Mouse (Mus musculus): ENCODE results near the gene Nf2. TPM values are rescaled to one million over a fixed set of nuclear protein-coding genes. Genes with fewer than 3 reads are reported as not detected.

Gene Nf2
- total RNA-seq, 2 experiments from 2014 or later = 91.2 to 102 TPM

- DNase-seq (ENCODE audit: low spot score in 2 of 2) = no peak
- Histone ChIP-seq H3K4me3 (no peak overlapping the region), H3K27ac (peak overlapping the region; percentile 78)
- TF ChIP-seq CTCF (conservative IDR thresholded peaks at IDR 0.05) = no peak
Measured at GRCm38 (mm10) chr11:4768399-4768798, 80.9 kb downstream of the Nf2 start.

GRCm38 (mm10) chr11:4764476-4764875 lies 84.9 kb downstream of the Nf2 start:
- no peak overlapping the region for H3K4me3 ChIP-seq
- H3K27ac ChIP-seq = no peak overlapping the region
- no peak; the same call in 1 of the 2 replicates for TF ChIP-seq CTCF (conservative IDR thresholded peaks at IDR 0.05)
- no peak for DNase-seq (ENCODE audit: low spot score in 2 of 2)

GRCm38 (mm10) chr11:4763631-4764030 lies 85.7 kb downstream of the Nf2 start:
- no peak overlapping the region for H3K4me3 ChIP-seq
- TF ChIP-seq CTCF (conservative IDR thresholded peaks at IDR 0.05) = no peak
- DNase-seq (ENCODE audit: low spot score in 2 of 2) = no peak
- 0 out of 2 replicates have a peak overlapping the region, but pooled peaks have one; percentile 10 for H3K27ac ChIP-seq

GRCm38 (mm10) chr11:4762511-4762910 lies 86.8 kb downstream of the Nf2 start:
- no peak for DNase-seq (ENCODE audit: low spot score in 2 of 2)
- H3K27ac ChIP-seq = no peak overlapping the region
- no peak for TF ChIP-seq CTCF (conservative IDR thresholded peaks at IDR 0.05)
- no peak overlapping the region for H3K4me3 ChIP-seq

- DNase-seq (ENCODE audit: low spot score in 2 of 2) = no peak
Measured at GRCm38 (mm10) chr11:4761991-4762390, 87.3 kb downstream of the Nf2 start.

DNA sequence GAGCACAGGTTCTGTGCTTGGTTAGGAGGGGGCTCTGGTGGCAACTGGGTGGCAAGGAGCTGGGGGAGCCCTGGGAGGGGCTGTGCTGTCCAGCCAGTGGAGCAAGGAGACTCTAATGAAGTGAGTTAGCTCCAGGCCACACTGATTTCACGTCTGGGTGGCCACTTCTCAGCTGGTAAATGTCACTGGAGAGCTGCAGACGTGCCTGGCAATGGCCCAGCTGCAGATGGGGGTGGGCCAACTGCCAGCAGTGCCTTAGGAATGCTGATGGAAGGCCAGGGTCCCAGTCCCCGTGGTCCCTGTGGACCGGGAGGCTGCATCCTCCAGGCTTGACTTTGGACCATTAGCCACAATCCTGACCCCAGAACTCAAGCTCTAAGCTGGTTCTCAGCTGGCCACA lies 88.9 kb downstream of the Nf2 start:
- Histone ChIP-seq H3K27ac (no peak overlapping the region), H3K4me3 (no peak overlapping the region)
- no peak for DNase-seq (ENCODE audit: low spot score in 2 of 2)
- no peak for TF ChIP-seq CTCF (conservative IDR thresholded peaks at IDR 0.05)

More at GRCm38 (mm10) chr11:4761991-4762390, 87.3 kb downstream of the Nf2 start:
- no peak overlapping the region; the same call in 1 of the 2 replicates for H3K27ac ChIP-seq
- H3K4me3 ChIP-seq = no peak overlapping the region
- no peak for TF ChIP-seq CTCF (conservative IDR thresholded peaks at IDR 0.05)

DNA sequence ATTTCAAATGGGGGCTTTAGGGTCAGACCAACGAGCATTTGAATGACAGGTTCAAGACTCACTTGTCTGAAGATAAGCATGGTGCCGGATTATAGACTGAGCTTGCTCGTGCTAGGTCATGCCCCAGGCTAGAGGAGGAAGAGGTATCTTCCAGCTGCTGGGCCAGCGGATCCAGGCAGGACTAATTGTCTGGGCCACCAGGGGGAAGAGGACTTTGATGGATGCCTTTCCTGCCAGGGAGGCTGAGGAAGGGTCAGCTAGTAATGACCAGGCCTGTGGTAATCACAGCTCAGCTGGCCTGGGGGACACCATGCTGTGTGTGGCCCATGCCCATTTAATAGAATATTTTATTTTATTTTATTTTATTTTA lies 91.6 kb downstream of the Nf2 start:
- Histone ChIP-seq H3K4me3 (no peak overlapping the region), H3K27ac (no peak overlapping the region)
- no peak for DNase-seq (ENCODE audit: low spot score in 2 of 2)
- TF ChIP-seq CTCF (conservative IDR thresholded peaks at IDR 0.05) = no peak

DNA sequence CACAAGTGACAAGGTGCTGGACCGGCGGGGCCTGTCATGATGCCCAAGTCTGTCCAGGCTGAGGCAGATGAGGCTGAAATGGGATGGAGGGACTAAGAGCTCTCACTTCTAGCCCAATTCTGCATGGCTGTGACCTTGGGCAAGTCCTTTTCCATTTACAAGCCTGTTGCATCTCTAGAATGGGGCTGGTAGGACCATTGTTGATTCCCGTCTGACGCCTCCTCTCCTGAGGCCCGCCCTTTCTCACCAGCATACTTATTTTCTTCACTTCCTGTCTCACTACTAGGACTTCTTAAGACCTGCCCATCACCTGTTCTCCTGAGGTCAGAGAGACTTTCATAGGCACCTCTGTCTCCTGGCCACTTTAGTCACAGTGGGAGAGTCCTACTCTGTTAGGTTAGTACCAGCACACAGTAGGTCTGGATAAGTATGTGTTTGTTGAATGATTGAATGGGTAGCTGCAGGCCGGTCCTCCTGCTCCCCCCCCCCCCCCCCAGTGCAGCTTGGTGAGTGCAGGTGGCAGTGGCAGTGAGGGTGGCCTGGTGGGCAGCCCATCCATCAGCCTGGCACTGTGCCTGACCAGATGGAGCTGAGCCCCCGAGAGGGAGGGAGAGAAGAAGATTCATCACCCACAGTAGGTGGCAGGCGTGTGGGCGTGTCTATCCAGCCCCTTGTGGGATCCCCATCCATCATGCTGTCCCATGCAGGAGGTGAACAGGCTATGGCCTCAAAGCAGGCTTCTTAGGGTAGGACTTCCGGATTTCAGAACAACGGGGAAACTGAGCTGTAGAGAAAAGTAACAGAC lies 92.2 kb downstream of the Nf2 start:
- H3K4me3 ChIP-seq = no peak overlapping the region
- TF ChIP-seq CTCF (conservative IDR thresholded peaks at IDR 0.05) = no peak
- DNase-seq (ENCODE audit: low spot score in 2 of 2) = no peak
- no peak overlapping the region for H3K27ac ChIP-seq

DNA sequence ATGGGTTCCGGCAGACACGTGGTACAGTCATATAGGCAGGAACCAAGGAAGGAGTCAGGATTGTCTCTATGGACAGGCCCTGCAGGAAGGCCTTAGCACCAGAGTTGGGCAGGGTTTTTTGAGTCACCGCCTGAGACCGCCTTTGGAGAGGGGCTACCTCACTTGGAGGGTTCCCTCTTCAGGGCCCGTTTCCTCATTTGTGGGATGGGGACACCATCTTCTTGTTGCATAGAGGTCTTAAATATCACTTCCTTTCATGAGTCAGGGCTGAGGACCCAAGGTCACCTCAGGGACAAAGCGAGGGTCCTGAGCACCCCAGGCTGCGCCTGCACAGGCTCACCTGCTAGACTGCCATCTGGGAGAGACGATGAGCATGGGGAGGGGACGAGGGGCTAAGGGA lies 92.9 kb downstream of the Nf2 start:
- TF ChIP-seq CTCF (conservative IDR thresholded peaks at IDR 0.05) = no peak
- Histone ChIP-seq H3K27ac (no peak overlapping the region), H3K4me3 (no peak overlapping the region)

DNA sequence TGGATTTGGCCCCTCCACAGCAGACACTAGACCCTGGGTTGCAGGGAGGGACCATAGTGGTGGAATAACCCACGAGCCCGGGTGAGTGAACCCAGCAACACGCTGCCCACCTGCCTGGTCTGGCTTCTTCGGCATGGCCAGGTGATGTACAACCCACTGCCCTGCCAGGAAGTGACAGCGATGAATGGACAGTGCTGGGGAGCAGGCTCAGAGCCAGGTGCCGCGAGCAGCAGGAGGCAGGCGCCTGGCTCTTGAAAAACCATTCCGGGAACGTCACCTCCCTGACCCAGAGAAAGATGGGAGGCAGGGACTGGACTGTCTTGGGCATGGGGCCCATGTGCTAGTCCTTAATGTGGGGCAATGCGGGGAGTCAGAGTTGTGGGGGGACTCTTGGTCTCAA lies 94.5 kb downstream of the Nf2 start:
- Histone ChIP-seq H3K4me3 (no peak overlapping the region), H3K27ac (no peak overlapping the region)
- DNase-seq (ENCODE audit: low spot score in 2 of 2) = no peak
- no peak for TF ChIP-seq CTCF (conservative IDR thresholded peaks at IDR 0.05)

More for the DNA sequence above, 92.9 kb downstream of the Nf2 start:
- no peak for DNase-seq (ENCODE audit: low spot score in 2 of 2)

- Histone ChIP-seq H3K27ac (no peak overlapping the region), H3K4me3 (no peak overlapping the region)
- peak; percentile 62 for TF ChIP-seq CTCF (conservative IDR thresholded peaks at IDR 0.05)
- no peak for DNase-seq (ENCODE audit: low spot score in 2 of 2)
Measured at GRCm38 (mm10) chr11:4754036-4754435, 95.3 kb downstream of the Nf2 start.

DNA sequence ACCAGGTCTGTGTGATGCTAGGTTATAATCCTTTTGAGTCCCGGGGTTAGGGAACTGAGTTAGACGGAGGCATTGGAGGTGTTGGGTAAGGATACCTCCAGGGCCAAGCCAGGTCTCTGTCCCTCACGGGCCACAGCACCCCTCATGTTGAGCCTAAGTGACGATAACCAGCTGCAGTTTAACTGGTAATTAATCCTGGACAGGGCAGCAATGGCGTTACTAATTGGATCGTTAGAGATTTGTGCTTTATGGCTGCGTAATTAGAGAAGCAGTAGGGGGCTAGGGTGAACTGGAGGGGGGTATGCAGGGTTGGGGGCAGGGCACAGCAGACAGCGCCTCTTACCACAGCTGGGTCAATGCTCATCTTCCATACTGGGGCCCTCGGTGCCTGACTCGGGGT lies 96.5 kb downstream of the Nf2 start:
- H3K4me3 ChIP-seq = no peak overlapping the region
- no peak overlapping the region for H3K27ac ChIP-seq
- TF ChIP-seq CTCF (conservative IDR thresholded peaks at IDR 0.05) = no peak
- DNase-seq (ENCODE audit: low spot score in 2 of 2) = no peak

- H3K4me3 ChIP-seq = no peak overlapping the region
- no peak overlapping the region for H3K27ac ChIP-seq
- no peak for DNase-seq (ENCODE audit: low spot score in 2 of 2)
- TF ChIP-seq CTCF (conservative IDR thresholded peaks at IDR 0.05) = no peak
Measured at GRCm38 (mm10) chr11:4750263-4750662, 99.1 kb downstream of the Nf2 start.

- TF ChIP-seq CTCF (conservative IDR thresholded peaks at IDR 0.05) = no peak
- H3K4me3 ChIP-seq = peak overlapping the region; percentile 55
- no peak for DNase-seq (ENCODE audit: low spot score in 2 of 2)
Measured at GRCm38 (mm10) chr11:4747285-4747684, 102.1 kb downstream of the Nf2 start.

More at GRCm38 (mm10) chr11:4747285-4747684, 102.1 kb downstream of the Nf2 start:
- H3K27ac ChIP-seq = peak overlapping the region; percentile 67

Data from layer of hippocampus, adult 2 months (tissue).